Mouse (Mus musculus) left cerebral cortex, adult 2 months (tissue): Measurements from ENCODE around the gene Ccdc15. TPM values are rescaled to one million over a fixed set of nuclear protein-coding genes. Genes with fewer than 3 reads are reported as not detected.

Experiments used
- DNase-seq, 2 experiments: peaks; one replicate each; pipeline ENCODE4 v3.0.0; 2021 to 2022; ENCODE audit warnings: low spot score in 2 of 2, mixed read lengths in 1 of 2; ENCODE audit errors: extremely low spot score in 1 of 2
- H3K27ac ChIP-seq: fragments of 200-600 bp; 2 replicates; pipeline ENCODE4 v1.8.1; 2022
- H3K4me3 ChIP-seq: fragments of 200-600 bp; 2 replicates; pipeline ENCODE4 v1.8.1; 2022
- CTCF ChIP-seq: fragments of 200-600 bp; IDR thresholded peaks from 2 replicates; pipeline ENCODE4 v1.8.1; 2022; ENCODE audit warnings: antibody characterized with exemption, mild to moderate bottlenecking, moderate library complexity
- intact Hi-C: fragments of 180-260 bp; cut with DNase I; formaldehyde crosslinking; loops from one replicate; pipeline ENCODE4 v1.15.1; 2025
- total RNA-seq, 2 experiments: library from RNA; stranded (reverse); gene quantifications; 2 replicates each; pipeline ENCODE4 v1.2.3; 2021

The Ccdc15 gene
- total RNA-seq, 2 experiments from 2014 or later, result 1.9 to 2.5 TPM

DNA sequence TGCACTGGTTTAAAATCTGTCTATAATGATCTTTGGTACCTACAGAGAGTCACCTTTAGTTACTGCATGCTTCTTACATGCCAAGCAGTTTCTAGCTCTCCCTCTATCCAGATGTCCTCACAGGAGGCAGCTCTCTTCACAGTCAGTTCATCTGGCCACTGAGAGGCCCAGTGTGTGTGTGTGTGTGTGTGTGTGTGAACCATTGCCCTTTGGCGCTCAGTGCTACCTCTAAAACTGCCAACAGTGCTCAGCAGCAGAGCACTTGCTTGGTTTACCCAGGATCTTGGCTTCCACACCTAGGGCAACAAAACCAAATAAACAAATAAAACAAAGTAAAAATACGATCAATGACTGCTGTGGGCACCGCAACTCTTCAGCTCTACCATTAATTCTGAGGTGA lies 98.3 kb downstream of the Ccdc15 start:
- intact Hi-C loops, result no loop called here
- DNase-seq, result no peak
- no peak overlapping the region for H3K27ac ChIP-seq
- TF ChIP-seq CTCF, result no peak
- no peak overlapping the region for H3K4me3 ChIP-seq

GRCm38 (mm10) chr9:37248381-37248906 lies 99.8 kb downstream of the Ccdc15 start:
- no peak overlapping the region for H3K4me3 ChIP-seq
- intact Hi-C loops, result no loop called here
- H3K27ac ChIP-seq, result no peak overlapping the region
- no peak for DNase-seq
- no peak for TF ChIP-seq CTCF

DNA sequence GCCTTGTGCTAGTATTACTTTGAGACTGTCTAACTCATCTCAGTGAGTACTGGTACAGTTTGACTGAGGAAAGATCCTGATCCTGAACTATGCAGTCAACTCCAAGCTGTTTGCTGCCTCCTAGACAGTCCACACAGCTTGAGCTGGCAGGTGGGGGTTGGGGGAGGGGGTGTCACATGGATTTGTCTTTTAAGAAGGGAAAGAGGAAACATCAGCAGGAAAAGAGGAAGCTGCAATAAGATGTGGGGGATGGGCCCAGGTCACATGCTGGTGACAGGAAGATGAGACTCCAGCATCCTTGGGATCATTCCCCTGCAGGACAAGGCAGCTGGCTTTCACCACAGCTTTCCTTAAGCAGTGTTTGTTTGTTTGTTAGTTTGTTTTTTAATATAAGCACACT lies 100.8 kb downstream of the Ccdc15 start:
- no peak for DNase-seq
- Histone ChIP-seq H3K27ac (no peak overlapping the region), H3K4me3 (no peak overlapping the region)
- intact Hi-C loops, result no loop called here
- TF ChIP-seq CTCF, result no peak

- intact Hi-C loops, result no loop called here
- TF ChIP-seq CTCF, result no peak
- no peak for DNase-seq
- no peak overlapping the region for H3K27ac ChIP-seq
- H3K4me3 ChIP-seq, result no peak overlapping the region
These were observed 102.4 kb downstream of the Ccdc15 start for GRCm38 (mm10) chr9:37245810-37246209.

DNA sequence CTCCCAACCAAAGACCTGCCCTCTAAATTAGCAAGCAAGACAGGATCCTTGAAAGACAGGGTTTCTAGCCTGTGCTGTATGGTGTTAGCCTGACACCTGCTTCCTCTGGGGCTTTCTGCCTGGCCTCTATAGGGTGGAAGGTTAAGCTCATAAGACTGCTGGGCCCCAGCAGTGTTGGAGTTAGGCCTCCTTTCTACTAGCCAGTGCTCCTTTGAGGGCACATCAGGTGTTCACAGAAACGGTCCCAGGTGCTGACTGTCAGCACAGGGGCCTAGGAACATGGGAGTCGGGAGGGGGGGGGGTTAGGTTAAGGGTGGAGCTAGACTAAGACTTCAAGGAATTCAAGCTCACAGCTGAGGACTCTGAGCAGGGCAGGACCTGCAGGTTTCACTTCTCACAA lies 102.8 kb downstream of the Ccdc15 start:
- no peak for DNase-seq
- intact Hi-C loops, result no loop called here
- Histone ChIP-seq H3K27ac (no peak overlapping the region), H3K4me3 (no peak overlapping the region)
- no peak for TF ChIP-seq CTCF

DNA sequence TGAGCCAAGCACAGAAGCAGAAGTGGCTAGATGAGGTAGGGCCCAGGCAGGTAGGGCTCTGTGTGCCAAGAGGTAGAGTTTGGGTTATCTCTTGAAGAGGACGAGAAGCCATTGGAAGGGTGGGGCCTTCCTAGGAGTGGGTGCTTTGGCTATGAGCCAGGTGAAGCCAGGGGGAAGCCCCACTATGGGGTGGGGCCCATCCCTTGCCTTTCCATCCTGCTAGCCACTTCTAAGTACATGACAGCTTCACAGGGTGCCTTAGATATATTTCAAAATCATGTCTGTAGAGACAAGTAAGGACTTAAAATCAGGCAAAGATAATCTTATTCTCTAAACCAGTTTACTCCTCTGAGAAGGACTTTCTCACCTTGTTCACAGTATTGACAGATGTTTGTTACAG lies 103.6 kb downstream of the Ccdc15 start:
- TF ChIP-seq CTCF, result no peak
- no peak overlapping the region for H3K27ac ChIP-seq
- no peak for DNase-seq
- no peak overlapping the region for H3K4me3 ChIP-seq
- intact Hi-C loops, result no loop called here

DNA sequence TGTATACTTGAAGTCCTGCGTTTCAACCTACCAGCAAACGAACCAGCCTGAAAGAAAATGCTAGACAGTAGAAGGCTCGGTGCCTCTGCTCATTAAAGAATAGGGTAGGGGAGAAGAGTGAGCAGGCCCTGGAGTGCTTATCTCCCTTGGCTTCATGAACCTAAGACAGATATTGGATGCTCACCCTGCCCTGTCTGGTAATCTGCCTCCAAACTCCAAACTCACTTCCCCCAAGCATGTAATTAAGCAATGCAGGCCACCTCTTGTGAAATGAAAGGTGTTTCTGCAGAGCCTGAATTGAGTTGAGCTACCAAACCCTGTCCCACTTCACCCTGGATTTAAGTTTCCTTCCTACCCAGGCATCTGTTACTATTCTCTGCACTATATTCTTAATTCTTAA lies 105.5 kb downstream of the Ccdc15 start:
- intact Hi-C loops, result no loop called here
- Histone ChIP-seq H3K27ac (no peak overlapping the region), H3K4me3 (no peak overlapping the region)
- no peak for TF ChIP-seq CTCF
- DNase-seq, result no peak

DNA sequence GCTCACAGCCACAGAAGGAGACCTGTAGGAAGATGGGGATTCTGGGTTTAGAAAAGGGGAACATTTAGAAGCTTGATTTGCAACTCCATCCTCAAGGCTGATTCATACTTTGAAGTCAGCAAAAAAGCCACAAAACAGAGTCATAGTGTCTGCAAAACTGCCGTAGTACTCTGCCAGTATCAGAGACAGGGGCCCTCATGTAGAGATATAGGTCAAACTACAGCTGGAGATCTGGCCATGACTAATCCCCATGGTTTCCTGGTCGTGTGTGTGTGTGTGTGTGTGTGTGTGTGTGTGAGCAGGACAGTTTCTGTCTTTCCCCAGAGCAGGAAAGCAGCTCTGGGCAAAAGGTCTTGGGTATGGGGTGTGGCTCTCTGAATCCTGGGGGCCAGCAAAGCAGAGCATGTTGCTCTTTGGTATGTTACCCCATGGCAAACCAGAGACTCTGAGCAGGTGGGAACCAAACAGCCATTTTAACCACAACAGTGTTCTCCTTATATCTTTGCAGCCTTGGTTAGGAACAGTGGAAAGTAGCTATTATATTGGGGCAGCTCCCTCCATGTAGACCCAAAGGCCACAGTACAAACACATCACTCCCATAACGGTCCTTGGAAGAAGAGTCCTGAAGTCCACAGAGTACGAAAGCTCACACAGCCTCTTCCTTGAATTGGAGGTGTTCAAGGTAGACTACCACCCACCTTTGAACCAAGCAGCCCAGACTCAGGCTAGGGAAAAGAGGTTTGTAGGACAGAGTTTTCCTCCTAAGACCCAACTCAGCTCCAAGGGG lies 112.1 kb downstream of the Ccdc15 start:
- intact Hi-C loops, result no loop called here
- Histone ChIP-seq H3K4me3 (no peak overlapping the region), H3K27ac (no peak overlapping the region)
- no peak for TF ChIP-seq CTCF
- no peak for DNase-seq

- Histone ChIP-seq H3K27ac (no peak overlapping the region), H3K4me3 (no peak overlapping the region)
- intact Hi-C loops, result loop anchor here (2.0 kb wide), 1 partner anchor 262 kb away; no protein-coding TSS in a partner anchor
- no peak for DNase-seq
- TF ChIP-seq CTCF, result no peak
These were observed 115.7 kb downstream of the Ccdc15 start for GRCm38 (mm10) chr9:37232201-37233195.

DNA sequence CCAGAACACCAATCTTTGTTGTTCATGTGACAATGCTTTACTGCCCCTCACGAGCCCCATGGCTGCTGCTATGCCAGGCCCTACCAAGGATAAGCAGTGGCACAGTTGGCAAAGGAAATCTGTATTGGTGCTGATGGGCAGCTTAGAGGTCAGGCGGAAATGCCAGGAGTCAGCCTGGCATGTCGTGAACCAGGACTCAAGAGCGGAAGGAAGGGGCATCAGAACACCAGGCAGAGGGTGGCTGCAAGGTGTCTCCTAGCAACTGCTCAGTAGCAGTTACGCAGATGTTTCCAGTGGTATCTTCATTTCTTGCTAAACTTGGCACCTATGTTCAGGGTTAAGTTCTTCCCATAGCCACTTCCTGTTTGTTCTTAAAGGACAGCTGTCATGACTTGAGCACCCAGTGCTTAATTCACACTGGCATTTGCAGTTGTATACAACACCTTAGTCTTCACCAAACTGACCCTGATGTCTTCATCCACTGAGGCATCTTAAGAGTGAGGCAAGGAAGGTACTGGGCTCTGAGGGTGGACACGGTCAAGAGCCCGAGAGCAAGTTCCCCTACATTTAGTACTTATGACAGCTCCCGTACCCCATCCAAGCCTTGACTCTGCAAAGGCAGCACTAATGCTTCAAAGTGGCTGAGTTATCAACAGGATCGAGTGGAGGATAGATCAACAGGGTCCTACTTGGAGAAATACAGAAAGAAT lies 117.6 kb downstream of the Ccdc15 start:
- intact Hi-C loops, result loop anchor here (2.0 kb wide), 1 partner anchor 336 kb away; no protein-coding TSS in a partner anchor
- no peak for DNase-seq
- no peak for TF ChIP-seq CTCF
- no peak overlapping the region for H3K27ac ChIP-seq
- H3K4me3 ChIP-seq, result no peak overlapping the region

DNA sequence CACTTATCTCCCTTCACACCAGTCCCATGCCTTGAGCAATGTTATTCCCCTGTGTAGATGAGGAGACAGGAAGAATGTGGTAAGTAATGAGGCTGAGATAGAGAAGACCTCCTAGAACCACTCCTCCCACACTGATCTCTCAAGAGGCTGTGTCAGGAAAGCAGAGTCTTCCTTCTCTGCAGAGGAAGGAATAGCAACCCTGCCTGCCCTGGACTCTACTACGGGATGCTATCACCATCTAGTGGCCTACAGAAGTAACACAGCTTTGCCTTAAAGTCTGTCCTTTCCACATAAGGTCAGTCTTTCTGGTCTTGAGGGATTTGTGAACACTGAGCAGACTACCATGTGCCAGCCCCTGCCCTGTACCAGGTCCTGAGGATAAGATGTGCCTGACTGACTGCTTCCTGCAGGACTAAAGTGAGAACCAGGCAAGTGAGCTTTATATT lies 118.3 kb downstream of the Ccdc15 start:
- peak; percentile 95 for TF ChIP-seq CTCF
- intact Hi-C loops, result loop anchor here (1.0 to 2.0 kb wide), 3 partner anchors 53 to 335 kb away; no protein-coding TSS in a partner anchor
- Histone ChIP-seq H3K4me3 (no peak overlapping the region), H3K27ac (peak overlapping the region; percentile 63; the same call in 1 of the 2 replicates)
- DNase-seq, result peak; percentile 66 to 75

Other genes starting within 250 kb of the Ccdc15 start
- gene Pknox2, start 201.0 kb downstream of the Ccdc15 start, total RNA-seq, result 10 to 100 TPM; 79.1 to 84.5 TPM
- 10 to 100 TPM; 10.3 to 11.6 TPM for gene Tmem218, start 140.2 kb downstream of the Ccdc15 start, total RNA-seq
- 1 to 10 TPM; 1.6 to 1.8 TPM for gene Slc37a2, start 92.7 kb downstream of the Ccdc15 start, total RNA-seq
- 10 to 100 TPM; 53.6 to 53.7 TPM for gene Hepacam, start 18.9 kb upstream of the Ccdc15 start, total RNA-seq
- gene Robo4, start 53.5 kb upstream of the Ccdc15 start, total RNA-seq, result 1 to 10 TPM; 8.0 to 9.5 TPM
- gene Robo3, start 84.8 kb upstream of the Ccdc15 start, total RNA-seq, result 10 to 100 TPM; 30.9 to 34.3 TPM
- gene Msantd2, start 140.9 kb upstream of the Ccdc15 start, total RNA-seq, result 10 to 100 TPM; 21.4 to 26.7 TPM
- gene Esam, start 179.6 kb upstream of the Ccdc15 start, total RNA-seq, result 10 to 100 TPM; 19.6 to 22.5 TPM
- gene Vsig2, start 190.8 kb upstream of the Ccdc15 start, total RNA-seq, result 1 to 10 TPM; 4.1 to 4.5 TPM
- 1,000 to 10,000 TPM; 1,927 to 1,950 TPM for gene Nrgn, start 204.5 kb upstream of the Ccdc15 start, total RNA-seq
- 10 to 100 TPM; 17.1 to 18.8 TPM for gene Siae, start 207.3 kb upstream of the Ccdc15 start, total RNA-seq